Mouse (Mus musculus) layer of hippocampus, adult 2 months (tissue): ENCODE measurements at regions not wholly inside any gene's neighbourhood (a gene's known extent, or its start where the extent isn't known, plus 50 kb on each side); places are given as distances from the start of the nearest gene placed in this dataset.

Experiments
- DNase-seq, 2 experiments: peaks; one replicate each; pipeline ENCODE4 v3.0.0; 2022; ENCODE audit warnings: low spot score in 2 of 2
- H3K27ac ChIP-seq: fragments of 200-600 bp; 2 replicates; pipeline ENCODE4 v1.8.1; 2022
- H3K4me3 ChIP-seq: fragments of 200-600 bp; 2 replicates; pipeline ENCODE4 v1.8.1; 2022; ENCODE audit warnings: mild to moderate bottlenecking
- CTCF ChIP-seq: fragments of 200-600 bp; conservative IDR thresholded peaks from 2 replicates; pipeline ENCODE4 v1.8.1; 2022; ENCODE audit warnings: antibody characterized with exemption, mild to moderate bottlenecking, moderate library complexity

- no peak for DNase-seq
- Histone ChIP-seq H3K4me3 (no peak overlapping the region), H3K27ac (no peak overlapping the region)
- no peak for TF ChIP-seq CTCF
These were observed 147.2 kb downstream of the Foxo1 start for GRCm38 (mm10) chr3:52415361-52415760.

GRCm38 (mm10) chr3:52414017-52414416, 145.9 kb downstream of the Foxo1 start:
- Histone ChIP-seq H3K27ac (no peak overlapping the region), H3K4me3 (no peak overlapping the region)
- TF ChIP-seq CTCF, result no peak
- DNase-seq, result no peak

- H3K27ac ChIP-seq, result no peak overlapping the region
- H3K4me3 ChIP-seq, result no peak overlapping the region
- DNase-seq, result no peak
- TF ChIP-seq CTCF, result no peak
These were observed 145.1 kb downstream of the Foxo1 start for GRCm38 (mm10) chr3:52413187-52413746.

- TF ChIP-seq CTCF, result no peak
- no peak for DNase-seq
- no peak overlapping the region for H3K27ac ChIP-seq
- no peak overlapping the region for H3K4me3 ChIP-seq
These were observed 143.2 kb downstream of the Foxo1 start for GRCm38 (mm10) chr3:52411356-52411755.

GRCm38 (mm10) chr3:52409465-52409864, 141.3 kb downstream of the Foxo1 start:
- TF ChIP-seq CTCF, result no peak
- no peak for DNase-seq
- Histone ChIP-seq H3K27ac (no peak overlapping the region), H3K4me3 (no peak overlapping the region)

- TF ChIP-seq CTCF, result no peak
- Histone ChIP-seq H3K27ac (no peak overlapping the region), H3K4me3 (no peak overlapping the region)
- DNase-seq, result no peak
These were observed 138.7 kb downstream of the Foxo1 start for GRCm38 (mm10) chr3:52406778-52407318.

DNA sequence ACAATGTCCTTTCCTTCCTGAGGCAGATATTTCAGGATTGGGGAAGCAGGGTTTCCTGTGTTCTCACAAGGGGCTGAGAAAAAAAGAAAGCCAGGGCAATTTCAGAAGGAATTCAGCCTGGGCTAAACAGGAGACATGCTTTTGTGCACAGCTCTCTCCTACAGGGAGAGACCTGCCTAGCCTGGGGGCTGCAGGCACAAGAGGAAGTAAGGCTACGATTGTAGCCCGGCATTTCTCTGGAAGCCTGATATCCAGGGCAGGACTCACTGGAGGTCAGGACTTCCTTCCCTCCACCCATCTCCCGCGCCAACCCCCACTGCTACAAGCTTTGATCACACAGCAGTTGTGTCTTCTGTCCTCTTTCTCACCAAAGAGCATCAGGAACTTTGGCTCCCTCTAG, 136.5 kb downstream of the Foxo1 start:
- Histone ChIP-seq H3K27ac (0 out of 2 replicates have a peak overlapping the region, but pooled peaks have one; percentile 10), H3K4me3 (no peak overlapping the region)
- DNase-seq, result no peak
- TF ChIP-seq CTCF, result no peak

DNA sequence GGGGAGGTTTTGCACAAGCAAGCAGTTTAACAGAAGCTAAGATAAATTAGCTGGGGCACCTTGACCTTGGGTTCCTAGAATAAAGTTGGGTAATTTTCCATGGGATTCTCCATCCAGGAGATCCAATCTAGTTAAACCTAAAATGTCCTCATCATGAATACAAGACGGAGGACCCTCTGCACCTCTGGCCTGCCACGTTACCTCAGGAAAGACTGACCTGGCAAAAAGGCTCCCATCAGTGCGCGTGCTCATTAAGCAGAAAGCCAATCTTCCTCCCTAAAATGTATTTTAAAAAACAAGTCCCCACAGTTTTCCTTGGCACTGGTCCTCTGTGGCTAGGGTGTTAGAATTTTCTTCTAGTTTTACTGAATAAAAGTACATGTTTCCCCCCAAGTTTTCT, 134.9 kb downstream of the Foxo1 start:
- DNase-seq, result no peak
- Histone ChIP-seq H3K4me3 (no peak overlapping the region), H3K27ac (no peak overlapping the region)
- TF ChIP-seq CTCF, result no peak
